Mouse (Mus musculus): Measurements from ENCODE around the gene Sult2b1.

- no peak for TF ChIP-seq CTCF (IDR thresholded peaks at IDR 0.05; ENCODE audit: low read depth)
- TF ChIP-seq EP300 (IDR thresholded peaks at IDR 0.05; ENCODE audit: low read depth): no peak
These were observed 40.1 kb downstream of the Sult2b1 start for GRCm38 (mm10) chr7:45744387-45744786.
